Mouse (Mus musculus) thymus, adult 2 months (tissue): ENCODE data around the gene Mxi1.

Source experiments
- CTCF ChIP-seq: fragments of 200-500 bp; IDR thresholded peaks from 2 replicates; pipeline ENCODE4 v1.5.1; 2012; ENCODE audit warnings: mild to moderate bottlenecking, control low read depth, low read length, moderate library complexity, borderline replicate concordance; ENCODE audit not compliant: control insufficient read depth, poor library complexity, insufficient read depth; ENCODE audit errors: extremely low read depth
- POLR2A ChIP-seq: fragments of 200-500 bp; IDR thresholded peaks from 2 replicates; pipeline ENCODE4 v1.6.1; 2012; ENCODE audit warnings: mild to moderate bottlenecking, low read length, control low read depth, moderate library complexity; ENCODE audit not compliant: control insufficient read depth, poor library complexity, insufficient read depth; ENCODE audit errors: extremely low read depth

- TF ChIP-seq POLR2A: no peak
- no peak for TF ChIP-seq CTCF
These were observed 59.9 kb downstream of the Mxi1 start for GRCm38 (mm10) chr19:53370233-53370632.
